Mouse (Mus musculus) intestine, embryonic 14.5 days (tissue): ENCODE results near the gene Abcb8. TPM values are rescaled to one million over a fixed set of nuclear protein-coding genes. Genes with fewer than 3 reads are reported as not detected.

Experiments used
- ATAC-seq: fragments of 200-750 bp; cut with Nextera tagmentation; replicated peaks from 2 replicates; pipeline ENCODE4 v1.8.0; 2017; ENCODE audit warnings: low read depth, moderate number of reproducible peaks, moderate TSS enrichment, moderate library complexity; ENCODE audit not compliant: low FRiP score, low TSS enrichment
- DNase-seq: peaks from one replicate; pipeline ENCODE4 v3.0.0-alpha.2; 2018; ENCODE audit warnings: low spot score
- H3K27ac ChIP-seq: fragments of 300-500 bp; sonication (generic); 2 replicates; pipeline ENCODE4 v1.5.1; 2014; ENCODE audit warnings: low read depth, mild to moderate bottlenecking, control low read depth
- H3K27me3 ChIP-seq: fragments of 300-500 bp; sonication (generic); replicated peaks from 2 replicates; pipeline ENCODE4 v1.6.1; 2014; ENCODE audit warnings: low read length, control low read depth; ENCODE audit not compliant: control insufficient read depth, insufficient read depth
- H3K36me3 ChIP-seq: fragments of 300-500 bp; sonication (generic); 2 replicates; pipeline ENCODE4 v1.6.1; 2014; ENCODE audit warnings: low read length, control low read depth; ENCODE audit not compliant: control insufficient read depth, insufficient read depth
- H3K4me1 ChIP-seq: fragments of 300-500 bp; sonication (generic); replicated peaks from 2 replicates; pipeline ENCODE4 v1.6.1; 2014; ENCODE audit warnings: low read length, control low read depth, mixed read lengths; ENCODE audit not compliant: control insufficient read depth, insufficient read depth
- H3K4me2 ChIP-seq: fragments of 300-500 bp; sonication (generic); 2 replicates; pipeline ENCODE4 v1.6.1; 2014; ENCODE audit warnings: low read length
- H3K4me3 ChIP-seq: fragments of 300-500 bp; sonication (generic); 2 replicates; pipeline ENCODE4 v1.5.1; 2014; ENCODE audit warnings: low read depth, low read length, control low read depth, mixed read lengths
- H3K9ac ChIP-seq: fragments of 300-500 bp; sonication (generic); 2 replicates; pipeline ENCODE4 v1.6.1; 2014; ENCODE audit warnings: mild to moderate bottlenecking, low read length
- H3K9me3 ChIP-seq: fragments of 300-500 bp; sonication (generic); 2 replicates; pipeline ENCODE4 v1.6.1; 2016; ENCODE audit warnings: low read length, control low read depth; ENCODE audit not compliant: control insufficient read depth
- WGBS: fragments of 180-500 bp; shearing (Covaris S2); extraction: QIAGEN DNeasy Blood & Tissue Kit; methylation state at CpG from one replicate; pipeline ENCODE4 v1.1.7; 2014; 5-methylcytosine and 5-hydroxymethylcytosine counted together
- polyA plus RNA-seq: library from polyadenylated mRNA; unstranded; fragments of >200 nt; fragmentation: Nextera tagmentation; extraction: Ambion mirVana; gene quantifications from 2 replicates; pipeline ENCODE4 v1.2.1, GENCODE M21; 2014

The Abcb8 gene
- polyA plus RNA-seq, 1 experiment from 2014 or later, result 56.4 TPM

DNA sequence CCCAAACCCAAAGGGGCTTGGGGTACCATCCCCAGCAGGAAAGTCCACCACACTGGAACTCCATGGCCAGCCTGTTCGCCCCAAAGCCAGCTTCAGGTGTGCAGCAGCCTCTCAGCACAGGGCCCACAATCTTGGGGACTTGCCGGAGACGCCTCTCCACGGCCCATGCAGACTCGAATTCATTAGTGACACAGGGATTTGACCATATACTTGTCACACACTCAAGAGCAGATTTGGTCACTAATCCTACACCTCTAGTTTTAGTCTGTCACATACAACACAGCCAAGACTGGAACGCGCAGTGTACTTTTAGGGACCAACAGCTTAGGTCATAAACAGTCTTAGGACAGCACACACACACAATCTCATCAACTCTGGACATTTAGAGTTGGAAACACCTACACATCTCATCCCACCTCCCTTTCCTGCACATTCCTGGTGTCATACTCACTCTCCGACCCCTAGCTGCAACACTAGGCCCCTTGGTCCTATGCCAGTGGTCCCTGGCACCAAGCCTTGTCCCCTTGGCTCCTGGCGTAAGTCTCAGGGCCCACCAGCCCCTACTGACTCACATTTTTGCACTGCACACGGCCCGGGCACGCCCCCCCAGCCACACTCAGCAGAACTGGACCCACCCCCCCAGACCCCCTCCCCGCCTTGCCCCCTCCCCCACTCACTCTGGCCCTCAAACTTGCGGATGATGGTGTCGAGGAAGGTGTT lies 42.8 kb upstream of the Abcb8 start:
- H3K27me3 ChIP-seq, result peaks cover 2% of the 10 kb centered on the region; the same call in 1 of the 2 replicates
- H3K9me3 ChIP-seq, result no peaks in the 10 kb centered on the region
- peaks cover 52% of the 10 kb centered on the region for H3K4me1 ChIP-seq
- H3K4me3 ChIP-seq, result peak overlapping the region; percentile 68
- DNase-seq, result no peak
- WGBS, result 31% methylated on average over 15 of the region's 15 CpGs
- H3K27ac ChIP-seq, result peak overlapping the region; percentile 92; the same call in 1 of the 2 replicates
- peak overlapping the region; percentile 90 for H3K4me2 ChIP-seq
- H3K36me3 ChIP-seq, result 0 out of 2 replicates have a peak, but pooled peaks cover 3% of the 10 kb centered on the region
- no peak for ATAC-seq
- H3K9ac ChIP-seq, result peak overlapping the region; percentile 74

DNA sequence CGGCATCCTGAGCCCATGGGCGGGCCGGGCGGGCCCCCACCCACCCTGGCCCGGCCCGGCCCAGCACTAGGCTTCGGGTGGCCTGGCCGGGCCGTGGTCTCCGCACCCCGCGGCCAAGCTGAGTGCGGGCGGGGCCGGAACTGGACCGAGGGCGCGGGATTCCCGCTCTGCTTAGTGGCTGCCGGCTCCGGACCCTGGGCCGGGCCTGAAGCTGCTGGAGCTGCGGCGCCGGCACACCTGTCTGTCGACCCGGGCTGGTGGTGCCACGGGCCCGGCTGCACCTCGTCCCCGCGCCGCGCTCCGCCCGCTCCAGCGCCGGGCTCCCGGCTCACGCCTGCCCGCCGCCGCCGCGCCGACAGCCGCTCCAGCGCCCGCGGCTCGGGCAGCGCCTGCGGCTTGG lies 42.2 kb upstream of the Abcb8 start, which contains the start of gene Kcnh2:
Kcnh2 (minus strand) TSS at position 327 of the 400 bp plus-strand sequence.
- Histone ChIP-seq H3K27me3 (peaks cover 2% of the 10 kb centered on the region; the same call in 1 of the 2 replicates), H3K4me2 (peak within 1 kb of the TSS; percentile 90), H3K9ac (peak within 1 kb of the TSS; percentile 74), H3K4me3 (peak within 1 kb of the TSS; percentile 68), H3K36me3 (no peaks in the 10 kb centered on the region), H3K9me3 (no peaks in the 10 kb centered on the region), H3K27ac (peak within 1 kb of the TSS; percentile 92), H3K4me1 (peaks cover 52% of the 10 kb centered on the region)
- DNase-seq (no peak), ATAC-seq (peak; percentile 44)
- WGBS, result 1% methylated on average over 38 of the region's 53 CpGs

DNA sequence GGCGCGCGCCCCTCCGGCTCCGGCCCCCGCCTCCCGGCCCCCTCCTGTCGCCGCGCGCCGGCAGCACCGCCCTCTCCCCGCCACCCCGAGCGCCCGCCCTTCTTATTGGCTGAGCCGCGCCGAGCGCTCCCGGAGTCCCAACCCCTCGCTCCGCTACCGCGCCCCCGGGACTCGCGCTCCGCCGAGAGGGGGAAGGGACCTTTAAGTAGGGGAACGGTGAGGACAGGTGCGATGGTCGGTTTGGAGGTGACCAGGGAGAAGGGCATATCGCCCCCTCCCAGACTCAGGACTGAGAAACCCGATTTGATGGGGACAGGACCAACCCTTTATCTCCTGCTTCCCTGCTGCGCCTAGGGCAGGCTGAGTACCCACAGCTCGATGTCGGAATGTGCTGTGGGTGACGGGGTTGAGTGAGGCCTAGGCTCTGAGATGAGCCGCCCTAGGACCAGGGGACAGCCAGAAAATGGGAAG lies 41.7 kb upstream of the Abcb8 start:
- no peaks in the 10 kb centered on the region for H3K36me3 ChIP-seq
- ATAC-seq, result peak; percentile 70
- peaks cover 52% of the 10 kb centered on the region for H3K4me1 ChIP-seq
- peak; percentile 89 for DNase-seq
- WGBS, result under 1% methylated on average over 38 of the region's 41 CpGs
- H3K27ac ChIP-seq, result peak overlapping the region; percentile 92
- peak overlapping the region; percentile 68 for H3K4me3 ChIP-seq
- H3K27me3 ChIP-seq, result peaks cover 2% of the 10 kb centered on the region; the same call in 1 of the 2 replicates
- peak overlapping the region; percentile 90 for H3K4me2 ChIP-seq
- no peaks in the 10 kb centered on the region for H3K9me3 ChIP-seq
- peak overlapping the region; percentile 74 for H3K9ac ChIP-seq

GRCm38 (mm10) chr5:24352251-24352859 lies 41.1 kb upstream of the Abcb8 start:
- WGBS, result 2% methylated on average over 24 of the region's 24 CpGs
- no peaks in the 10 kb centered on the region for H3K36me3 ChIP-seq
- H3K27me3 ChIP-seq, result peaks cover 2% of the 10 kb centered on the region; the same call in 1 of the 2 replicates
- H3K4me2 ChIP-seq, result peak overlapping the region; percentile 90
- H3K9me3 ChIP-seq, result no peaks in the 10 kb centered on the region
- H3K4me1 ChIP-seq, result peaks cover 46% of the 10 kb centered on the region
- peak; percentile 88 for DNase-seq
- H3K27ac ChIP-seq, result peak overlapping the region; percentile 92
- H3K9ac ChIP-seq, result peak overlapping the region; percentile 74
- peak overlapping the region; percentile 68 for H3K4me3 ChIP-seq
- ATAC-seq, result peak; percentile 71

- Histone ChIP-seq H3K27ac (peak overlapping the region; percentile 92), H3K9me3 (no peaks in the 10 kb centered on the region), H3K9ac (no peak overlapping the region), H3K4me3 (no peak overlapping the region), H3K4me2 (peak overlapping the region; percentile 90), H3K27me3 (peaks cover 2% of the 10 kb centered on the region; the same call in 1 of the 2 replicates), H3K4me1 (peaks cover 39% of the 10 kb centered on the region), H3K36me3 (no peaks in the 10 kb centered on the region)
- no peak for DNase-seq
- WGBS, result 31% methylated on average over 4 of the region's 4 CpGs
- ATAC-seq, result no peak
Measured at GRCm38 (mm10) chr5:24353327-24353726, 40.1 kb upstream of the Abcb8 start.

DNA sequence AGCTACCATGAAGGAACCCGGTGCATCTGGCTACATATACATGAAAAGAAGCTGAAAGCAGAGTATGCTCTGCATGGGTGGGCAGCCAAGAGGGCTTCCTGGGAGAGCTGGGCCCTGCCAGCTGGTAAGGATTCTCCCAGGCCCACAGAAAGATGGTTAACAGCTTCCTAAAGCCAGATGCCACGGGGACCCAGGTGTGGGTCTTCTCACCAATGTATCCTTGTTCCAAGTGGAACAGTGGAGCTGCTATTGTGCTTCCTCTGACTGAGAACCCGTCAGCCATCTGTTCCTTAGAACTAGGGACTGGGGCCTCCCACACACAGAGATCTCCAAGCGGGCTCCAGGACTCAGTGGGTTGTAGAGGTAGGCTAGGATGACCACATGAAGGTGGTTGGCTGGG lies 36.7 kb upstream of the Abcb8 start:
- H3K4me2 ChIP-seq, result no peak overlapping the region
- no peaks in the 10 kb centered on the region for H3K36me3 ChIP-seq
- peaks cover 18% of the 10 kb centered on the region; the same call in 1 of the 2 replicates for H3K4me1 ChIP-seq
- no peak overlapping the region for H3K9ac ChIP-seq
- 52% methylated on average over 4 of the region's 4 CpGs for WGBS
- H3K4me3 ChIP-seq, result no peak overlapping the region
- ATAC-seq, result no peak
- DNase-seq, result no peak
- no peak overlapping the region for H3K27ac ChIP-seq
- H3K27me3 ChIP-seq, result peaks cover 2% of the 10 kb centered on the region; the same call in 1 of the 2 replicates
- H3K9me3 ChIP-seq, result no peaks in the 10 kb centered on the region

DNA sequence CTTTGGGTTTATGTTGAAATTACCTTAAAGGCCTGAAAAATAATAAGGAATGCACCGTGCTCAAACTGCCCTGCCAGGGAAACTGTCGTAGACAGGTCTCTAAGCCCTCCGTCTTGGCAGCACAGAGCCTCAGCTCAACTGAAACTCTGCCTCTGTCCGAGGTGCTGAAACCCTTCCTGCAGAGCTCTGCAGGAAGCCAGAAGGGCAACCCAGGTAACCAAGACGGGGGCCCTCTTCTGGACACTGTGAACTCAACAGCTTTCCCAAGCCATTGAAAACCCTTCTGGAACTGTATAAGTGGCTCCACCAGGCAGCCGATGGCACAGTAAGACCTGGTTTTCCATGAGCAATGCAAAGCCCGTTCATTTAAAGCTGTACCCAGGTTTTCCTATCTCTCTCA lies 36.0 kb upstream of the Abcb8 start:
- DNase-seq, result peak; percentile 96
- Histone ChIP-seq H3K36me3 (no peaks in the 10 kb centered on the region), H3K4me1 (peaks cover 13% of the 10 kb centered on the region; the same call in 1 of the 2 replicates), H3K27ac (no peak overlapping the region), H3K27me3 (peaks cover 2% of the 10 kb centered on the region; the same call in 1 of the 2 replicates), H3K4me3 (no peak overlapping the region), H3K9me3 (no peaks in the 10 kb centered on the region), H3K9ac (no peak overlapping the region), H3K4me2 (no peak overlapping the region)
- WGBS, result 10% methylated on average over 7 of the region's 7 CpGs
- ATAC-seq, result peak; percentile 40; the same call in 1 of the 2 replicates

DNA sequence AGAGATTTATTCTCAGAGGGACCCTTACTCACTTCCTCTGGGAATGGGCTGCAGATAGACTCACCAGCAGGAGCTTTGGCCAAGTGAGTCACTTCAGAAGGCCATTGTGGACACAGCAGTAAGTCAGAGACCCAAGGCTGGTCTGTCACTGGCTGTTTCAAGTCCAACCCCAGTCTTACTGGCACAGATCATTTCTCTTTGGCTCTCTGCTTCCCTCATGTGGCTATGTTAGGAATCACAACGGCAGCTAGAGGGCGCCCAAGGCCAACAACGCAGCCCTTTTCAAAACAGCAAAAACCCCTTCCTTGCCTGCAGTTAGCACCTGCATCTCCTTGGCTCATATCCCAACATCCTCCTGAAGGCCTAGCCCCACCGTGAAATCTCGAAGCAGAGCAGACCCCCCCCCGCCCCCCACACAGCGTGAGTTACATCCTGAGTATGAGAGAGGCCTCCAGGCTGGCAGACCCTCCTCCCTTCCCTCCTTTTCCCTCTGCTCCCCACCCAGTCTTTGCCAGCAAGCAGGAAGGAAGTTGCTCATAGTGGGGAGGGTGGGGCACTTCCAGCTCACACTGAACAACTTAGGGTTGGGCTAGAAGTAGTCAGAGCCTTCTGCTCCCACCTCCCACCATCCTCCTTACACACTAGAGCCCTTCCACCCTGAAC lies 32.5 kb upstream of the Abcb8 start:
- peak; percentile 61 for ATAC-seq
- Histone ChIP-seq H3K9me3 (no peaks in the 10 kb centered on the region), H3K4me3 (no peak overlapping the region), H3K4me1 (no peaks in the 10 kb centered on the region), H3K4me2 (no peak overlapping the region), H3K27ac (no peak overlapping the region), H3K9ac (no peak overlapping the region), H3K36me3 (no peaks in the 10 kb centered on the region), H3K27me3 (no peaks in the 10 kb centered on the region)
- WGBS, result 3% methylated on average over 7 of the region's 7 CpGs
- DNase-seq, result peak; percentile 95
